Mouse (Mus musculus) forebrain, embryonic 14.5 days (tissue): ENCODE results near the gene Tpi1. TPM values are rescaled to one million over a fixed set of nuclear protein-coding genes. Genes with fewer than 3 reads are reported as not detected.
"Not testable (repeated sequence)": the region's sequence is repeated elsewhere in the genome, so short reads cannot be mapped to it uniquely, and the experiment has no call there.

Experiments
- ATAC-seq: fragments of 200-750 bp; cut with Nextera tagmentation; 2 replicates; pipeline ENCODE4 v1.8.0; 2017; ENCODE audit warnings: mild to moderate bottlenecking, moderate library complexity
- DNase-seq: peaks from one replicate; pipeline ENCODE4 v3.0.0-alpha.2; 2015; ENCODE audit warnings: low spot score
- H3K27ac ChIP-seq: fragments of 300-500 bp; sonication (generic); 2 replicates; pipeline ENCODE4 v1.5.1; 2014; ENCODE audit warnings: low read depth, mild to moderate bottlenecking, control low read depth, low read length, moderate library complexity
- H3K27me3 ChIP-seq: fragments of 300-500 bp; sonication (generic); replicated peaks from 2 replicates; pipeline ENCODE4 v1.6.1; 2014; ENCODE audit warnings: low read length, control low read depth, mixed read lengths; ENCODE audit not compliant: control insufficient read depth, insufficient read depth
- H3K36me3 ChIP-seq: fragments of 300-500 bp; sonication (generic); 2 replicates; pipeline ENCODE4 v1.6.1; 2014; ENCODE audit warnings: low read length, control low read depth; ENCODE audit not compliant: control insufficient read depth, insufficient read depth
- H3K4me1 ChIP-seq: fragments of 300-500 bp; sonication (generic); 2 replicates; pipeline ENCODE4 v1.6.1; 2014; ENCODE audit warnings: antibody characterized with exemption, low read length, control low read depth; ENCODE audit not compliant: control insufficient read depth, insufficient read depth
- H3K4me2 ChIP-seq: fragments of 300-500 bp; sonication (generic); 2 replicates; pipeline ENCODE4 v1.6.1; 2014; ENCODE audit warnings: mild to moderate bottlenecking, control low read depth, low read length
- H3K4me3 ChIP-seq: fragments of 300-500 bp; sonication (generic); 2 replicates; pipeline ENCODE4 v1.5.1; 2014; ENCODE audit warnings: low read depth, low read length, control low read depth
- H3K9ac ChIP-seq: fragments of 300-500 bp; sonication (generic); 2 replicates; pipeline ENCODE4 v1.6.1; 2014; ENCODE audit warnings: mild to moderate bottlenecking, low read length, control low read depth, moderate library complexity
- H3K9me3 ChIP-seq: fragments of 300-500 bp; sonication (generic); replicated peaks from 2 replicates; pipeline ENCODE4 v1.6.1; 2016; ENCODE audit warnings: low read length, control low read depth, mixed read lengths; ENCODE audit not compliant: control insufficient read depth
- WGBS: fragments of 180-500 bp; shearing (Covaris S2); extraction: QIAGEN DNeasy Blood & Tissue Kit; methylation state at CpG from one replicate; pipeline ENCODE4 v1.1.7; 2014; 5-methylcytosine and 5-hydroxymethylcytosine counted together
- polyA plus RNA-seq: library from polyadenylated mRNA; unstranded; fragments of >200 nt; fragmentation: Nextera tagmentation; extraction: Ambion mirVana; gene quantifications from 2 replicates; pipeline ENCODE4 v1.2.1, GENCODE M21; 2014

Gene Tpi1
- polyA plus RNA-seq, 1 experiment from 2014 or later, result 461 TPM

GRCm38 (mm10) chr6:124836411-124836810 is 22.3 kb upstream of the Tpi1 start:
- Histone ChIP-seq H3K27me3 (no peaks in the 10 kb centered on the region), H3K4me1 (no peaks in the 10 kb centered on the region), H3K9ac (no peak overlapping the region), H3K36me3 (peaks cover 20% of the 10 kb centered on the region), H3K4me2 (no peak overlapping the region), H3K9me3 (no peaks in the 10 kb centered on the region), H3K4me3 (no peak overlapping the region), H3K27ac (no peak overlapping the region)
- DNase-seq, result no peak
- WGBS, result 83% methylated on average over 7 of the region's 7 CpGs
- no peak for ATAC-seq

- DNase-seq (no peak), ATAC-seq (no peak)
- Histone ChIP-seq H3K4me2 (no peak overlapping the region), H3K27me3 (no peaks in the 10 kb centered on the region), H3K9ac (no peak overlapping the region), H3K27ac (no peak overlapping the region), H3K36me3 (peaks cover 17% of the 10 kb centered on the region), H3K4me1 (peaks cover under 1% of the 10 kb centered on the region; the same call in 1 of the 2 replicates), H3K9me3 (no peaks in the 10 kb centered on the region), H3K4me3 (no peak overlapping the region)
- WGBS, result 69% methylated on average over 10 of the region's 10 CpGs
Observed at GRCm38 (mm10) chr6:124835531-124835930, 21.4 kb upstream of the Tpi1 start.

- Histone ChIP-seq H3K9ac (no peak overlapping the region), H3K4me1 (peaks cover 5% of the 10 kb centered on the region; the same call in 1 of the 2 replicates)
- WGBS, result 86% methylated on average over 6 of the region's 6 CpGs
Observed at GRCm38 (mm10) chr6:124834512-124835081, 20.5 kb upstream of the Tpi1 start.

GRCm38 (mm10) chr6:124831649-124832048 is 17.6 kb upstream of the Tpi1 start:
- peak overlapping the region; percentile 17; the same call in 1 of the 2 replicates for H3K9ac ChIP-seq
- H3K4me3 ChIP-seq, result no peak overlapping the region
- no peak overlapping the region for H3K27ac ChIP-seq
- no peaks in the 10 kb centered on the region for H3K27me3 ChIP-seq
- H3K9me3 ChIP-seq, result no peaks in the 10 kb centered on the region
- peaks cover 11% of the 10 kb centered on the region for H3K4me1 ChIP-seq
- ATAC-seq (no peak), DNase-seq (no peak)
- peak overlapping the region; percentile 67; the same call in 1 of the 2 replicates for H3K4me2 ChIP-seq
- WGBS, result 90% methylated on average over 8 of the region's 8 CpGs
- peaks cover 25% of the 10 kb centered on the region for H3K36me3 ChIP-seq

More at GRCm38 (mm10) chr6:124834512-124835081, 20.5 kb upstream of the Tpi1 start:
- H3K4me2 ChIP-seq, result no peak overlapping the region
- no peaks in the 10 kb centered on the region for H3K27me3 ChIP-seq
- H3K9me3 ChIP-seq, result no peaks in the 10 kb centered on the region
- no peak overlapping the region for H3K4me3 ChIP-seq
- DNase-seq (no peak), ATAC-seq (no peak)
- no peak overlapping the region for H3K27ac ChIP-seq
- peaks cover 17% of the 10 kb centered on the region for H3K36me3 ChIP-seq

- peak overlapping the region; percentile 67 for H3K4me2 ChIP-seq
- H3K4me1 ChIP-seq, result peaks cover 11% of the 10 kb centered on the region
- not testable (repeated sequence) for H3K9ac ChIP-seq, H3K9me3 ChIP-seq, ATAC-seq, H3K27me3 ChIP-seq, DNase-seq, H3K27ac ChIP-seq
- whole genome bisulfite sequencing, result 93% methylated on average over 4 of the region's 4 CpGs
- peak overlapping the region; percentile 56; the same call in 1 of the 2 replicates for H3K4me3 ChIP-seq
- H3K36me3 ChIP-seq, result peaks cover 29% of the 10 kb centered on the region
Observed at GRCm38 (mm10) chr6:124831199-124831598, 17.1 kb upstream of the Tpi1 start.

- peak; percentile 88 for ATAC-seq
- H3K27ac ChIP-seq, result peak overlapping the region; percentile 73
- H3K4me3 ChIP-seq, result peak overlapping the region; percentile 56
- peak overlapping the region; percentile 67 for H3K4me2 ChIP-seq
- H3K4me1 ChIP-seq, result peaks cover 11% of the 10 kb centered on the region
- peak; percentile 99 for DNase-seq
- WGBS, result under 1% methylated on average over 38 of the region's 38 CpGs
- peak overlapping the region; percentile 71 for H3K9ac ChIP-seq
- H3K36me3 ChIP-seq, result peaks cover 40% of the 10 kb centered on the region
- no peaks in the 10 kb centered on the region for H3K27me3 ChIP-seq
- no peaks in the 10 kb centered on the region for H3K9me3 ChIP-seq
Observed at GRCm38 (mm10) chr6:124829799-124830700, 16.0 kb upstream of the Tpi1 start.

- ATAC-seq (peak; percentile 94), DNase-seq (peak; percentile 100)
- Histone ChIP-seq H3K4me2 (peak within 1 kb of the TSS; percentile 95), H3K9ac (peak within 1 kb of the TSS; percentile 71), H3K4me3 (peak within 1 kb of the TSS; percentile 56), H3K9me3 (no peaks in the 10 kb centered on the region), H3K27me3 (no peaks in the 10 kb centered on the region), H3K36me3 (peaks cover 44% of the 10 kb centered on the region), H3K4me1 (peaks cover 11% of the 10 kb centered on the region), H3K27ac (peak within 1 kb of the TSS; percentile 73)
- under 1% methylated on average over 55 of the region's 55 CpGs for WGBS
Observed at GRCm38 (mm10) chr6:124828868-124829798, 15.0 kb upstream of the Tpi1 start, which contains the start of the genes Usp5 and Cdca3. Usp5 (minus strand) TSS chr6:124829484. Cdca3 (plus strand) TSS chr6:124829547.

GRCm38 (mm10) chr6:124828101-124828592 is 14.1 kb upstream of the Tpi1 start:
- ATAC-seq (no peak), DNase-seq (peak; percentile 50)
- WGBS, result 25% methylated on average over 10 of the region's 10 CpGs
- Histone ChIP-seq H3K9me3 (no peaks in the 10 kb centered on the region), H3K27ac (peak overlapping the region; percentile 49; the same call in 1 of the 2 replicates), H3K4me3 (peak overlapping the region; percentile 56), H3K36me3 (peaks cover 54% of the 10 kb centered on the region), H3K27me3 (no peaks in the 10 kb centered on the region), H3K9ac (peak overlapping the region; percentile 65), H3K4me2 (peak overlapping the region; percentile 95), H3K4me1 (peaks cover 11% of the 10 kb centered on the region)
